Mouse (Mus musculus) kidney, embryonic 16.5 days (tissue): ENCODE measurements around the gene Lime1. TPM values are rescaled to one million over a fixed set of nuclear protein-coding genes. Genes with fewer than 3 reads are reported as not detected.

Source experiments
- ATAC-seq: fragments of 200-750 bp; cut with Nextera tagmentation; 2 replicates; pipeline ENCODE4 v1.8.0; 2017; ENCODE audit warnings: moderate TSS enrichment; ENCODE audit not compliant: low FRiP score, low TSS enrichment
- H3K27ac ChIP-seq: fragments of 300-500 bp; sonication (generic); 2 replicates; pipeline ENCODE4 v1.5.1; 2014; ENCODE audit warnings: low read length
- H3K27me3 ChIP-seq: fragments of 300-500 bp; sonication (generic); 2 replicates; pipeline ENCODE4 v1.6.1; 2014; ENCODE audit warnings: low read length, control low read depth, mixed read lengths; ENCODE audit not compliant: insufficient read depth
- H3K36me3 ChIP-seq: fragments of 300-500 bp; sonication (generic); 2 replicates; pipeline ENCODE4 v1.6.1; 2014; ENCODE audit warnings: low read length, control low read depth, mixed read lengths; ENCODE audit not compliant: insufficient read depth
- H3K4me1 ChIP-seq: fragments of 300-500 bp; sonication (generic); 2 replicates; pipeline ENCODE4 v1.6.1; 2014; ENCODE audit warnings: low read length, control low read depth, mixed read lengths; ENCODE audit not compliant: insufficient read depth
- H3K4me2 ChIP-seq: fragments of 300-500 bp; sonication (generic); replicated peaks from 2 replicates; pipeline ENCODE4 v1.6.1; 2014; ENCODE audit warnings: low read depth, low read length
- H3K4me3 ChIP-seq: fragments of 300-500 bp; sonication (generic); 2 replicates; pipeline ENCODE4 v1.5.1; 2014; ENCODE audit warnings: mild to moderate bottlenecking, low read length
- H3K9ac ChIP-seq: fragments of 300-500 bp; sonication (generic); replicated peaks from 2 replicates; pipeline ENCODE4 v1.6.1; 2014; ENCODE audit warnings: low read length
- H3K9me3 ChIP-seq: fragments of 300-500 bp; sonication (generic); 2 replicates; pipeline ENCODE4 v1.6.1; 2016; ENCODE audit warnings: low read length, control low read depth
- WGBS: fragments of 180-500 bp; shearing (Covaris S2); extraction: QIAGEN DNeasy Blood & Tissue Kit; methylation state at CpG from one replicate; pipeline ENCODE4 v1.1.7; 2014; 5-methylcytosine and 5-hydroxymethylcytosine counted together
- polyA plus RNA-seq: library from polyadenylated mRNA; unstranded; fragments of >200 nt; fragmentation: Nextera tagmentation; extraction: Ambion mirVana; gene quantifications from 2 replicates; pipeline ENCODE4 v1.2.1, GENCODE M21; 2015

Lime1 gene
- polyA plus RNA-seq, 1 experiment from 2014 or later: 32.6 TPM

DNA sequence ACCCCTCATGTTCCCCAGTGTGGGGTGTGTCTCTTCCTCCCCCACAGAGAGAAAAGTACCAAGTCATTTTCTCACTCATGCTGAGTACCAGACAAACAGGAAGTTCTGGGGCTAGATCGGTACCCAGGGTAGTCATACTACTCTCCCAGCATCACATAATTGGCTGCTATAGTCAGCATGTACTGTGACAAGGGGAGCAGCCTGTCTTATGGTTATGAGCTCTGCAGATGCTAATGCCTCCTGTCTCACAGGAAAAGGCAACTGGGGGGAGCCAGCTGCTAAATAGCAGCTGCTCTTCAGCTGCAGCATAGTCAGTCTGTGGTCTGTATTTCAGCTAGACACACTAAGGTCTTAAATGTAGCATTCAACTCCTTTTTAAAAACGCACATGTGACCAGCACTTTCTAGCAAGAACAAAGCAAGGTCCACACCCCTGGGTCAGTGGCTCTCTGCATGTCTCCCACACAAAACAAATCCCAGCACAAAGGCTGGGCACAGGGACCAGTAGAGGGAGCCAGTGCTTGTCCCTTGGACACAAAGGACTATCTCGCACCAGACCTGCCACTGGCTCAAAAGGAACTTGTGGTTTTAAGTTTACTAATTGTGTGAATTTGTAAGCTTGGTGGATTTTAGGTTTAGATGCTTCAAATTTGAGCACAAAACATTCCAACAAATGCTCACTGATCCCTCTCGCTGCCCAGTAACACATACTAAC is 31.0 kb downstream of the Lime1 start:
- H3K27ac ChIP-seq: no peak overlapping the region
- H3K9me3 ChIP-seq: no peaks in the 10 kb centered on the region
- peaks cover 12% of the 10 kb centered on the region for H3K36me3 ChIP-seq
- no peaks in the 10 kb centered on the region for H3K27me3 ChIP-seq
- no peak overlapping the region for H3K9ac ChIP-seq
- no peak overlapping the region for H3K4me3 ChIP-seq
- no peak overlapping the region for H3K4me2 ChIP-seq
- H3K4me1 ChIP-seq: no peaks in the 10 kb centered on the region
- WGBS: 45% methylated on average over 4 of the region's 4 CpGs
- peak; percentile 81; the same call in 1 of the 2 replicates for ATAC-seq

GRCm38 (mm10) chr2:181413141-181413540 is 33.3 kb downstream of the Lime1 start:
- Histone ChIP-seq H3K4me3 (no peak overlapping the region), H3K27me3 (no peaks in the 10 kb centered on the region), H3K4me1 (no peaks in the 10 kb centered on the region), H3K27ac (no peak overlapping the region), H3K36me3 (peaks cover 6% of the 10 kb centered on the region), H3K9me3 (no peaks in the 10 kb centered on the region), H3K4me2 (no peak overlapping the region), H3K9ac (no peak overlapping the region; the same call in 1 of the 2 replicates)
- WGBS: 43% methylated on average over 2 of the region's 2 CpGs
- no peak for ATAC-seq

DNA sequence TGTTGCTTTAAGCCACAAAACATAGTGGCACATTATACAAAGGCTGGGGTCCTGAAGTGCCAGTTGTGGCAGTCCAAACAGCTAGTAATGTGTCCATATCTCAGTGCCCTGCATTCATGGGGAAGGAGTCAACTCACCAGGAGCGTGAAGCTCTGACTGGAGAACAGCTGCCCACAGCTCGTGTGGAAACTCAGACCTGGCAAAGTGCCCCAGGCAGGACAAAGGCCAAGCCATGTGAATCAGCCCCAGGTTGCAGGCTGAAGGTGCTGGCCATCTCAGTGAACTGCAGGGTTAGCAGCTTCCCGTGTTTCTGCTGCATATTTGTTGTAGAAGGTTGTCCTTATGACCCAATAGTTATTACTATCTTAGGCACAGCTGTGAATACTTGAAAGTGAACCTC is 36.1 kb downstream of the Lime1 start:
- Histone ChIP-seq H3K4me2 (no peak overlapping the region), H3K36me3 (no peaks in the 10 kb centered on the region), H3K9me3 (no peaks in the 10 kb centered on the region), H3K4me1 (no peaks in the 10 kb centered on the region), H3K4me3 (no peak overlapping the region), H3K27ac (no peak overlapping the region), H3K9ac (no peak overlapping the region), H3K27me3 (no peaks in the 10 kb centered on the region)
- ATAC-seq: no peak
- 59% methylated on average over 3 of the region's 3 CpGs for WGBS

DNA sequence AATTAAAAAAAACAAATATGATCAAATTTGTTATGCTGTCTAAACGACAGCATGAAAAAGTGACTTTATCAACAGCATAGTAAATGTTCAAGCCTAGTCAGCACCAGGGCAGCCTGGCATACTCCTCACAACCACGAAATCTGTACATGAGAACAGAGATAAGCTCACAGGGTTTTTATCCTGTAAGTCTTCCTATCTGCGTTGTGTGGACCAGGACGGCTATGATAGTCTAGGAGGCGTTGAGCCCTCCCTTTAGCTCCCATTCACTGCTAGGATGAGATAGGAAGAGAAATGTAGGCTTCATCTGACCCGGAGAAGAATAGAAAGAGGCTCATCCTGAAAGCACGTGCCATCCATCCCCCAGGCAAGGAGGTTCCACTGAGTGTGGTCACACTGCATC is 39.5 kb downstream of the Lime1 start:
- ATAC-seq: no peak
- no peaks in the 10 kb centered on the region for H3K27me3 ChIP-seq
- H3K9ac ChIP-seq: no peak overlapping the region
- no peaks in the 10 kb centered on the region for H3K4me1 ChIP-seq
- no peak overlapping the region for H3K4me2 ChIP-seq
- peaks cover 22% of the 10 kb centered on the region for H3K36me3 ChIP-seq
- H3K27ac ChIP-seq: no peak overlapping the region
- no peak overlapping the region for H3K4me3 ChIP-seq
- 79% methylated on average over 7 of the region's 7 CpGs for WGBS
- no peaks in the 10 kb centered on the region for H3K9me3 ChIP-seq

GRCm38 (mm10) chr2:181420426-181420825 is 40.5 kb downstream of the Lime1 start:
- H3K4me2 ChIP-seq: no peak overlapping the region
- WGBS: 72% methylated on average over 4 of the region's 4 CpGs
- H3K27ac ChIP-seq: no peak overlapping the region
- no peaks in the 10 kb centered on the region for H3K27me3 ChIP-seq
- H3K36me3 ChIP-seq: peaks cover 22% of the 10 kb centered on the region
- H3K4me1 ChIP-seq: no peaks in the 10 kb centered on the region
- no peaks in the 10 kb centered on the region for H3K9me3 ChIP-seq
- ATAC-seq: no peak
- H3K9ac ChIP-seq: no peak overlapping the region
- no peak overlapping the region for H3K4me3 ChIP-seq

DNA sequence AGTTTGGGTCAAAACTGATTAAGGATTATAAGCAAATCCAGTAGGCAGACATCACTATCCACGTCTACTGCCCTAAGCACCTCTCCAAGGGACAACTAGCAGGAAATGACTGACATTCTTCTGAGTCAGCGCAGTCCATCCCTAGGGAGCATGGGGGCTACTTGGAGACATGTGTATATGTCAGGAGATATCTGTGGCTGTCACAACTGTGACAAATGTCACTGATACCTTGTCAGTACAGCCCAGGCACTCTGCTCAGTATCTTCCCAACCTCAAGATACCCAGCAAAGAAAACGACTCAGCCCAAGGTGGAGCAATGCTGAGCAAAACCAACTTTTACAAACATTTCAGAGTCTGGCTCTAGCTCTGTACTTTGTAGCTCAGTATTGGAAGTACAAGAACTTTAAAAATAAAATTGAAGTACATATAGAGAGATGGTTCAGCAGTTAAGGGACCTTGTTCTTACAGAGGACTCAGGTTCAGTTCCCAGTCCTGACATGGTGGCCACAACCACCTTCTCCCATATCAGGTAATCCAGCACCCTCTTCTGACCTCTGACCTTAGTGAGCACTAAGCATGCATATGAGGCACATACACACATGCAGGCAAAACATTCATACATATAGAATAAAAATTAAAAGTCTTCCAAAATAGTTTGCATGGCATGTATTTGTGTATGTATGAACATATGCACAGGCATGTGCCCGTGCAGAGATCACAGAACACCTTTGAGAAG is 41.2 kb downstream of the Lime1 start:
- ATAC-seq: no peak

DNA sequence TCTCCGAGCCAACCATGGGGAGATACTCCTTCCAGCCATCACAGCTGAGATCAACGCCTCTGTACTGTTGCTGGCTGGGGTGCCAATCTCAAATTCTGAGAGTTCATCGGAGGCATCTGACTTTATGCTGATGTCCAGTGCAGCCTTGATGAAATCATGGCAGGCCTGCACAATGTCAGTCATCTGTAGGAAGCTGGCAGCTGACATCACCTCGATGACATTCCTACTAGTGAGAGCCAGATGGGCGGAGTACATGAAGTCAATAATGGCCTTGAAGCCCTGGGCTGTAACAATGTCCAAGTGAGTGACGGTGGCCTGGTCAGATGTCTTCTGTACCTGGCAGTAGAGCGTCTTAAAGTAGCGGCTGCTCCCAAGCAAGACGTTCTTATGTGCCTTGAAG is 44.0 kb downstream of the Lime1 start:
- H3K4me1 ChIP-seq: no peaks in the 10 kb centered on the region
- H3K4me2 ChIP-seq: no peak overlapping the region
- no peak for ATAC-seq
- H3K9me3 ChIP-seq: no peaks in the 10 kb centered on the region
- H3K4me3 ChIP-seq: no peak overlapping the region
- H3K9ac ChIP-seq: no peak overlapping the region
- no peak overlapping the region for H3K27ac ChIP-seq
- peaks cover 22% of the 10 kb centered on the region for H3K36me3 ChIP-seq
- H3K27me3 ChIP-seq: no peaks in the 10 kb centered on the region
- 93% methylated on average over 9 of the region's 9 CpGs for WGBS

More for the DNA sequence above, 41.2 kb downstream of the Lime1 start:
- 72% methylated on average over 4 of the region's 4 CpGs for WGBS
- H3K4me3 ChIP-seq: no peak overlapping the region
- H3K4me1 ChIP-seq: no peaks in the 10 kb centered on the region
- H3K4me2 ChIP-seq: no peak overlapping the region
- peaks cover 22% of the 10 kb centered on the region for H3K36me3 ChIP-seq
- H3K27ac ChIP-seq: no peak overlapping the region
- no peaks in the 10 kb centered on the region for H3K9me3 ChIP-seq
- H3K9ac ChIP-seq: no peak overlapping the region
- no peaks in the 10 kb centered on the region for H3K27me3 ChIP-seq

Other genes starting within 250 kb of the Lime1 start
- 0.16 and 0.44 TPM in 2 replicates for gene Kcnq2, start 244.8 kb upstream of the Lime1 start, polyA plus RNA-seq
- gene Eef1a2, start 223.1 kb upstream of the Lime1 start, polyA plus RNA-seq: 0.10 TPM in 1 of 2 replicates, not detected in the other
- gene Ppdpf, start 192.8 kb upstream of the Lime1 start, polyA plus RNA-seq: 302 and 310 TPM in 2 replicates
- not detected in 2 replicates for gene Ptk6, start 177.3 kb upstream of the Lime1 start, polyA plus RNA-seq
- gene Srms, start 166.9 kb upstream of the Lime1 start, polyA plus RNA-seq: 0.25 and 0.37 TPM in 2 replicates
- gene Fndc11, start 160.1 kb upstream of the Lime1 start, polyA plus RNA-seq: 0.26 and 0.59 TPM in 2 replicates
- gene Helz2, start 138.1 kb upstream of the Lime1 start, polyA plus RNA-seq: 1.9 and 2.0 TPM in 2 replicates
- 15.7 and 18.7 TPM in 2 replicates for gene Gmeb2, start 92.0 kb upstream of the Lime1 start, polyA plus RNA-seq
- 3.7 and 7.7 TPM in 2 replicates for gene Stmn3, start 65.6 kb upstream of the Lime1 start, polyA plus RNA-seq
- 51.2 and 57.9 TPM in 2 replicates for gene Rtel1, start 60.3 kb upstream of the Lime1 start, polyA plus RNA-seq
- gene Zgpat, start 15.2 kb upstream of the Lime1 start, polyA plus RNA-seq: 48.8 and 50.5 TPM in 2 replicates
- gene Arfrp1, start 14.7 kb upstream of the Lime1 start, polyA plus RNA-seq: 72.5 and 73.5 TPM in 2 replicates
- gene Zbtb46, start 79.3 kb downstream of the Lime1 start, polyA plus RNA-seq: 26.2 and 30.5 TPM in 2 replicates
- 0.15 and 0.20 TPM in 2 replicates for gene Abhd16b, start 113.1 kb downstream of the Lime1 start, polyA plus RNA-seq
- 168 and 172 TPM in 2 replicates for gene Tpd52l2, start 117.1 kb downstream of the Lime1 start, polyA plus RNA-seq
- gene Dnajc5, start 140.4 kb downstream of the Lime1 start, polyA plus RNA-seq: 91.7 and 100 TPM in 2 replicates
- 66.9 and 71.7 TPM in 2 replicates for gene Uckl1, start 204.8 kb downstream of the Lime1 start, polyA plus RNA-seq
- 75.2 and 79.7 TPM in 2 replicates for gene Prpf6, start 211.8 kb downstream of the Lime1 start, polyA plus RNA-seq
- gene Zfp512b, start 212.7 kb downstream of the Lime1 start, polyA plus RNA-seq: 37.8 and 41.1 TPM in 2 replicates
- 29.5 and 31.4 TPM in 2 replicates for gene Samd10, start 219.1 kb downstream of the Lime1 start, polyA plus RNA-seq